Mouse (Mus musculus): Measurements from ENCODE around the gene Wwox. TPM values are rescaled to one million over a fixed set of nuclear protein-coding genes. Genes with fewer than 3 reads are reported as not detected.

The Wwox gene
- polyA plus RNA-seq, 1 experiment from 2014 or later: 13.3 TPM

GRCm38 (mm10) chr8:114612091-114612490 lies 172.6 kb downstream of the Wwox start:
- Histone ChIP-seq H3K9ac (ENCODE audit: low read depth, low read length) (no peak overlapping the region), H3K27me3 (ENCODE audit: control insufficient read depth, insufficient read depth, low read depth, low read length) (no peaks in the 10 kb centered on the region), H3K4me2 (ENCODE audit: low read length) (no peak overlapping the region), H3K27ac (ENCODE audit: low read length) (no peak overlapping the region), H3K4me3 (ENCODE audit: low read depth, low read length) (no peak overlapping the region), H3K36me3 (ENCODE audit: control insufficient read depth, insufficient read depth, low read length) (no peaks in the 10 kb centered on the region), H3K4me1 (ENCODE audit: control insufficient read depth, insufficient read depth, low read length) (no peaks in the 10 kb centered on the region), H3K9me3 (replicated peaks; ENCODE audit: control insufficient read depth, low read length, poor library complexity, severe bottlenecking) (no peaks in the 10 kb centered on the region)
- WGBS: 96% methylated on average over 3 of the region's 3 CpGs
- no peak for ATAC-seq

GRCm38 (mm10) chr8:114615413-114615812 lies 176.0 kb downstream of the Wwox start:
- Histone ChIP-seq H3K36me3 (ENCODE audit: control insufficient read depth, insufficient read depth, low read length) (no peaks in the 10 kb centered on the region), H3K4me3 (ENCODE audit: low read depth, low read length) (no peak overlapping the region), H3K9ac (ENCODE audit: low read depth, low read length) (no peak overlapping the region), H3K4me2 (ENCODE audit: low read length) (no peak overlapping the region), H3K9me3 (replicated peaks; ENCODE audit: control insufficient read depth, low read length, poor library complexity, severe bottlenecking) (no peaks in the 10 kb centered on the region), H3K27me3 (ENCODE audit: control insufficient read depth, insufficient read depth, low read depth, low read length) (no peaks in the 10 kb centered on the region), H3K27ac (ENCODE audit: low read length) (no peak overlapping the region), H3K4me1 (ENCODE audit: control insufficient read depth, insufficient read depth, low read length) (no peaks in the 10 kb centered on the region)
- no peak for ATAC-seq
- 83% methylated on average over 4 of the region's 4 CpGs for WGBS

- no peaks in the 10 kb centered on the region for H3K36me3 ChIP-seq (ENCODE audit: control insufficient read depth, insufficient read depth, low read length)
- no peaks in the 10 kb centered on the region for H3K4me1 ChIP-seq (ENCODE audit: control insufficient read depth, insufficient read depth, low read length)
- H3K9me3 ChIP-seq (replicated peaks; ENCODE audit: control insufficient read depth, low read length, poor library complexity, severe bottlenecking): no peaks in the 10 kb centered on the region
- H3K27ac ChIP-seq (ENCODE audit: low read length): no peak overlapping the region
- no peak overlapping the region for H3K4me3 ChIP-seq (ENCODE audit: low read depth, low read length)
- WGBS: 84% methylated on average over 6 of the region's 6 CpGs
- no peak overlapping the region for H3K4me2 ChIP-seq (ENCODE audit: low read length)
- no peak for ATAC-seq
- H3K9ac ChIP-seq (ENCODE audit: low read depth, low read length): no peak overlapping the region
- no peaks in the 10 kb centered on the region for H3K27me3 ChIP-seq (ENCODE audit: control insufficient read depth, insufficient read depth, low read depth, low read length)
These were observed 176.5 kb downstream of the Wwox start for GRCm38 (mm10) chr8:114615908-114616307.

GRCm38 (mm10) chr8:114618908-114619508 lies 179.6 kb downstream of the Wwox start:
- Histone ChIP-seq H3K9ac (ENCODE audit: low read depth, low read length) (no peak overlapping the region), H3K4me2 (ENCODE audit: low read length) (no peak overlapping the region), H3K9me3 (replicated peaks; ENCODE audit: control insufficient read depth, low read length, poor library complexity, severe bottlenecking) (no peaks in the 10 kb centered on the region), H3K4me3 (ENCODE audit: low read depth, low read length) (no peak overlapping the region), H3K27ac (ENCODE audit: low read length) (no peak overlapping the region), H3K27me3 (ENCODE audit: control insufficient read depth, insufficient read depth, low read depth, low read length) (no peaks in the 10 kb centered on the region), H3K36me3 (ENCODE audit: control insufficient read depth, insufficient read depth, low read length) (no peaks in the 10 kb centered on the region), H3K4me1 (ENCODE audit: control insufficient read depth, insufficient read depth, low read length) (no peaks in the 10 kb centered on the region)
- ATAC-seq: no peak
- WGBS: 48% methylated on average over 9 of the region's 9 CpGs

GRCm38 (mm10) chr8:114625402-114625801 lies 185.9 kb downstream of the Wwox start:
- WGBS: 94% methylated on average over 6 of the region's 6 CpGs
- Histone ChIP-seq H3K4me2 (ENCODE audit: low read length) (no peak overlapping the region), H3K27ac (ENCODE audit: low read length) (no peak overlapping the region), H3K27me3 (ENCODE audit: control insufficient read depth, insufficient read depth, low read depth, low read length) (no peaks in the 10 kb centered on the region), H3K36me3 (ENCODE audit: control insufficient read depth, insufficient read depth, low read length) (no peaks in the 10 kb centered on the region), H3K4me1 (ENCODE audit: control insufficient read depth, insufficient read depth, low read length) (no peaks in the 10 kb centered on the region), H3K9me3 (replicated peaks; ENCODE audit: control insufficient read depth, low read length, poor library complexity, severe bottlenecking) (no peaks in the 10 kb centered on the region), H3K4me3 (ENCODE audit: low read depth, low read length) (no peak overlapping the region), H3K9ac (ENCODE audit: low read depth, low read length) (no peak overlapping the region)
- no peak for ATAC-seq

- H3K4me2 ChIP-seq (ENCODE audit: low read length): no peak overlapping the region
- H3K4me3 ChIP-seq (ENCODE audit: low read depth, low read length): no peak overlapping the region
- no peak overlapping the region for H3K9ac ChIP-seq (ENCODE audit: low read depth, low read length)
- H3K9me3 ChIP-seq (replicated peaks; ENCODE audit: control insufficient read depth, low read length, poor library complexity, severe bottlenecking): no peaks in the 10 kb centered on the region
- WGBS: 65% methylated on average over 9 of the region's 9 CpGs
- no peak for ATAC-seq
- H3K36me3 ChIP-seq (ENCODE audit: control insufficient read depth, insufficient read depth, low read length): no peaks in the 10 kb centered on the region
- H3K27me3 ChIP-seq (ENCODE audit: control insufficient read depth, insufficient read depth, low read depth, low read length): no peaks in the 10 kb centered on the region
- no peaks in the 10 kb centered on the region for H3K4me1 ChIP-seq (ENCODE audit: control insufficient read depth, insufficient read depth, low read length)
- H3K27ac ChIP-seq (ENCODE audit: low read length): no peak overlapping the region
These were observed 187.4 kb downstream of the Wwox start for GRCm38 (mm10) chr8:114626897-114627296.

GRCm38 (mm10) chr8:114629719-114630118 lies 190.3 kb downstream of the Wwox start:
- ATAC-seq: no peak
- no peaks in the 10 kb centered on the region for H3K27me3 ChIP-seq (ENCODE audit: control insufficient read depth, insufficient read depth, low read depth, low read length)
- WGBS: 88% methylated on average over 7 of the region's 7 CpGs

GRCm38 (mm10) chr8:114631087-114631486 lies 191.6 kb downstream of the Wwox start:
- no peaks in the 10 kb centered on the region for H3K9me3 ChIP-seq (replicated peaks; ENCODE audit: control insufficient read depth, low read length, poor library complexity, severe bottlenecking)
- 34% methylated on average over 6 of the region's 6 CpGs for WGBS
- no peaks in the 10 kb centered on the region for H3K36me3 ChIP-seq (ENCODE audit: control insufficient read depth, insufficient read depth, low read length)
- H3K27me3 ChIP-seq (ENCODE audit: control insufficient read depth, insufficient read depth, low read depth, low read length): no peaks in the 10 kb centered on the region
- no peak overlapping the region for H3K27ac ChIP-seq (ENCODE audit: low read length)
- no peak overlapping the region for H3K9ac ChIP-seq (ENCODE audit: low read depth, low read length)
- H3K4me1 ChIP-seq (ENCODE audit: control insufficient read depth, insufficient read depth, low read length): no peaks in the 10 kb centered on the region
- H3K4me3 ChIP-seq (ENCODE audit: low read depth, low read length): no peak overlapping the region
- H3K4me2 ChIP-seq (ENCODE audit: low read length): no peak overlapping the region
- no peak for ATAC-seq

More at GRCm38 (mm10) chr8:114629719-114630118, 190.3 kb downstream of the Wwox start:
- Histone ChIP-seq H3K9ac (ENCODE audit: low read depth, low read length) (no peak overlapping the region), H3K4me2 (ENCODE audit: low read length) (no peak overlapping the region), H3K4me3 (ENCODE audit: low read depth, low read length) (no peak overlapping the region), H3K36me3 (ENCODE audit: control insufficient read depth, insufficient read depth, low read length) (no peaks in the 10 kb centered on the region), H3K27ac (ENCODE audit: low read length) (no peak overlapping the region), H3K4me1 (ENCODE audit: control insufficient read depth, insufficient read depth, low read length) (no peaks in the 10 kb centered on the region), H3K9me3 (replicated peaks; ENCODE audit: control insufficient read depth, low read length, poor library complexity, severe bottlenecking) (no peaks in the 10 kb centered on the region)

- H3K27ac ChIP-seq (ENCODE audit: low read length): no peak overlapping the region
- H3K36me3 ChIP-seq (ENCODE audit: control insufficient read depth, insufficient read depth, low read length): no peaks in the 10 kb centered on the region
- ATAC-seq: no peak
- 87% methylated on average over 2 of the region's 2 CpGs for WGBS
- no peaks in the 10 kb centered on the region for H3K27me3 ChIP-seq (ENCODE audit: control insufficient read depth, insufficient read depth, low read depth, low read length)
- H3K4me2 ChIP-seq (ENCODE audit: low read length): no peak overlapping the region
- no peak overlapping the region for H3K9ac ChIP-seq (ENCODE audit: low read depth, low read length)
- no peak overlapping the region for H3K4me3 ChIP-seq (ENCODE audit: low read depth, low read length)
- H3K4me1 ChIP-seq (ENCODE audit: control insufficient read depth, insufficient read depth, low read length): no peaks in the 10 kb centered on the region
- no peaks in the 10 kb centered on the region for H3K9me3 ChIP-seq (replicated peaks; ENCODE audit: control insufficient read depth, low read length, poor library complexity, severe bottlenecking)
These were observed 194.7 kb downstream of the Wwox start for GRCm38 (mm10) chr8:114634151-114634550.

Measured in midbrain, embryonic 16.5 days (tissue).